Mouse (Mus musculus): ENCODE data around the gene Dmrtc1b.

GRCm38 (mm10) chrX:102666641-102667040 is 41.0 kb upstream of the Dmrtc1b start:
- TF ChIP-seq MAFK (IDR thresholded peaks at IDR 0.05; ENCODE audit: insufficient read depth, low read depth, low read length), result no peak
- TF ChIP-seq ZC3H11A (IDR thresholded peaks at IDR 0.05; ENCODE audit: borderline replicate concordance, low read depth, low read length), result no peak
- TF ChIP-seq HCFC1 (IDR thresholded peaks at IDR 0.05; ENCODE audit: borderline replicate concordance, insufficient read depth, low read length), result no peak

Data from ES-E14 (cell line).